Mouse (Mus musculus): ENCODE data around the gene Gm17174. TPM values are rescaled to one million over a fixed set of nuclear protein-coding genes. Genes with fewer than 3 reads are reported as not detected.
A peak's percentile ranks its signal among the peaks of the same experiment; 100 is the strongest.
"Not testable (repeated sequence)": the region's sequence is repeated elsewhere in the genome, so short reads cannot be mapped to it uniquely, and the experiment has no call there.

The Gm17174 gene
- total RNA-seq (2014; fragmentation: Nextera tagmentation) (not detected in 2 replicates), total RNA-seq (2017) (not detected in 2 replicates), polyA plus RNA-seq (2012) (not detected in 2 replicates)

- not testable (repeated sequence) for H3K4me3 ChIP-seq (ENCODE audit: low read depth, low read length); H3K4me1 ChIP-seq (ENCODE audit: insufficient read depth, low read depth, low read length); H3K27me3 ChIP-seq (ENCODE audit: insufficient read depth, low read length); DNase-seq (ENCODE audit: low spot score); H3K36me3 ChIP-seq (replicated peaks); ATAC-seq (ENCODE audit: extremely low read depth, insufficient number of reproducible peaks, low FRiP score, poor library complexity, severe bottlenecking); H3K9me3 ChIP-seq (replicated peaks)
Measured at GRCm38 (mm10) chr14:51592039-51592438, at the start of gene Gm17174. TSS of gene Gm17174 (minus strand) at chr14:51592139.

- H3K4me1 ChIP-seq (ENCODE audit: insufficient read depth, low read depth, low read length); H3K4me3 ChIP-seq (ENCODE audit: low read depth, low read length); H3K9me3 ChIP-seq (replicated peaks); ATAC-seq (ENCODE audit: extremely low read depth, insufficient number of reproducible peaks, low FRiP score, poor library complexity, severe bottlenecking); H3K36me3 ChIP-seq (replicated peaks); H3K27me3 ChIP-seq (ENCODE audit: insufficient read depth, low read length); DNase-seq (ENCODE audit: low spot score): not testable (repeated sequence)
Measured at GRCm38 (mm10) chr14:51635566-51635965, 43.6 kb upstream of the Gm17174 start, which contains the start of gene Gm4181. TSS of gene Gm4181 (minus strand) at chr14:51635666.

GRCm38 (mm10) chr14:51632426-51632825 lies 40.5 kb upstream of the Gm17174 start:
- H3K4me3 ChIP-seq (ENCODE audit: low read depth, low read length); H3K9me3 ChIP-seq (replicated peaks); ATAC-seq (ENCODE audit: extremely low read depth, insufficient number of reproducible peaks, low FRiP score, poor library complexity, severe bottlenecking); H3K27me3 ChIP-seq (ENCODE audit: insufficient read depth, low read length); H3K36me3 ChIP-seq (replicated peaks); DNase-seq (ENCODE audit: low spot score); H3K4me1 ChIP-seq (ENCODE audit: insufficient read depth, low read depth, low read length): not testable (repeated sequence)

- DNase-seq (ENCODE audit: low spot score), result no peak
- H3K27me3 ChIP-seq (ENCODE audit: insufficient read depth, low read length), result no peaks in the 10 kb centered on the region
- no peak for ATAC-seq (ENCODE audit: extremely low read depth, insufficient number of reproducible peaks, low FRiP score, poor library complexity, severe bottlenecking)
- H3K36me3 ChIP-seq (replicated peaks), result no peaks in the 10 kb centered on the region
- no peaks in the 10 kb centered on the region for H3K9me3 ChIP-seq (replicated peaks)
- TF ChIP-seq TAL1 (conservative IDR thresholded peaks at IDR 0.05; ENCODE audit: low read depth, low read length), result no peak
- H3K4me3 ChIP-seq (ENCODE audit: low read depth, low read length), result no peak within 1 kb of the TSS
- no peaks in the 10 kb centered on the region for H3K4me1 ChIP-seq (ENCODE audit: insufficient read depth, low read depth, low read length)
Measured at GRCm38 (mm10) chr14:51611210-51611609, 19.3 kb upstream of the Gm17174 start, which contains the start of gene Gm17078. TSS of gene Gm17078 (minus strand) at chr14:51611310.

GRCm38 (mm10) chr14:51573963-51574362 lies 18.0 kb downstream of the Gm17174 start, which contains the start of gene Gm17175:
TSS of gene Gm17175 (minus strand) at chr14:51574063.
- not testable (repeated sequence) for H3K36me3 ChIP-seq (replicated peaks); H3K27me3 ChIP-seq (ENCODE audit: insufficient read depth, low read length); H3K4me3 ChIP-seq (ENCODE audit: low read depth, low read length); DNase-seq (ENCODE audit: low spot score); H3K4me1 ChIP-seq (ENCODE audit: insufficient read depth, low read depth, low read length); ATAC-seq (ENCODE audit: extremely low read depth, insufficient number of reproducible peaks, low FRiP score, poor library complexity, severe bottlenecking); H3K9me3 ChIP-seq (replicated peaks)

- DNase-seq (ENCODE audit: low spot score), result no peak
- no peak for TF ChIP-seq GATA2 (IDR thresholded peaks at IDR 0.05; ENCODE audit: borderline replicate concordance, low read depth, low read length)
- no peak for TF ChIP-seq POLR2AphosphoS5 (IDR thresholded peaks at IDR 0.05; ENCODE audit: insufficient replicate concordance, low read depth, low read length)
- TF ChIP-seq CTCF (IDR thresholded peaks at IDR 0.05; ENCODE audit: low read depth, low read length), result no peak
- no peak for TF ChIP-seq GATA1 (IDR thresholded peaks at IDR 0.05; ENCODE audit: borderline replicate concordance, low read length)
- no peak for TF ChIP-seq TAL1 (conservative IDR thresholded peaks at IDR 0.05; ENCODE audit: low read depth, low read length)
- ATAC-seq (ENCODE audit: extremely low read depth, insufficient number of reproducible peaks, low FRiP score, poor library complexity, severe bottlenecking), result no peak
- Histone ChIP-seq H3K4me1 (ENCODE audit: insufficient read depth, low read depth, low read length) (no peaks in the 10 kb centered on the region), H3K9me3 (replicated peaks) (no peaks in the 10 kb centered on the region), H3K36me3 (replicated peaks) (no peaks in the 10 kb centered on the region), H3K27me3 (ENCODE audit: insufficient read depth, low read length) (no peaks in the 10 kb centered on the region), H3K4me3 (ENCODE audit: low read depth, low read length) (peak within 1 kb of the TSS; percentile 61)
Measured at GRCm38 (mm10) chr14:51552490-51552889, 39.4 kb downstream of the Gm17174 start, which contains the start of gene Gm5622. TSS of gene Gm5622 (plus strand) at chr14:51552790.

Other genes with a start within 250 kb of the Gm17174 start
- not detected in 2 replicates for gene Gm7247, start 230.4 kb downstream of the Gm17174 start, total RNA-seq (2014; fragmentation: Nextera tagmentation)
- not detected in 2 replicates for gene Gm7247, start 230.4 kb downstream of the Gm17174 start, total RNA-seq (2017)
- not detected in 2 replicates for gene Gm7247, start 230.4 kb downstream of the Gm17174 start, polyA plus RNA-seq (2012)
- gene Vmn2r88, start 181.3 kb downstream of the Gm17174 start, total RNA-seq (2014; fragmentation: Nextera tagmentation), result not detected in 2 replicates
- 0.06 and 0.11 TPM in 2 replicates for gene Vmn2r88, start 181.3 kb downstream of the Gm17174 start, total RNA-seq (2017)
- not detected in 2 replicates for gene Vmn2r88, start 181.3 kb downstream of the Gm17174 start, polyA plus RNA-seq (2012)
- not detected in 2 replicates for gene Vmn2r89, start 140.3 kb downstream of the Gm17174 start, total RNA-seq (2014; fragmentation: Nextera tagmentation)
- gene Vmn2r89, start 140.3 kb downstream of the Gm17174 start, total RNA-seq (2017), result 0.05 and 0.06 TPM in 2 replicates
- not detected in 2 replicates for gene Vmn2r89, start 140.3 kb downstream of the Gm17174 start, polyA plus RNA-seq (2012)
- gene Gm5622, start 39.3 kb downstream of the Gm17174 start, total RNA-seq (2014; fragmentation: Nextera tagmentation), result 3.8 and 6.8 TPM in 2 replicates
- gene Gm5622, start 39.3 kb downstream of the Gm17174 start, total RNA-seq (2017), result 5.0 and 5.2 TPM in 2 replicates
- gene Gm5622, start 39.3 kb downstream of the Gm17174 start, polyA plus RNA-seq (2012), result 0.06 and 0.29 TPM in 2 replicates
- gene Gm17175, start 18.1 kb downstream of the Gm17174 start, total RNA-seq (2014; fragmentation: Nextera tagmentation), result not detected in 2 replicates
- not detected in 2 replicates for gene Gm17175, start 18.1 kb downstream of the Gm17174 start, total RNA-seq (2017)
- gene Gm17175, start 18.1 kb downstream of the Gm17174 start, polyA plus RNA-seq (2012), result not detected in 2 replicates
- gene Gm17078, start 19.2 kb upstream of the Gm17174 start, total RNA-seq (2014; fragmentation: Nextera tagmentation), result not detected in 2 replicates
- gene Gm17078, start 19.2 kb upstream of the Gm17174 start, total RNA-seq (2017), result not detected in 2 replicates
- not detected in 2 replicates for gene Gm17078, start 19.2 kb upstream of the Gm17174 start, polyA plus RNA-seq (2012)
- gene Gm4181, start 43.5 kb upstream of the Gm17174 start, total RNA-seq (2014; fragmentation: Nextera tagmentation), result not detected in 2 replicates
- not detected in 2 replicates for gene Gm4181, start 43.5 kb upstream of the Gm17174 start, total RNA-seq (2017)
- not detected in 2 replicates for gene Gm4181, start 43.5 kb upstream of the Gm17174 start, polyA plus RNA-seq (2012)
- not detected in 2 replicates for gene Gm17079, start 103.3 kb upstream of the Gm17174 start, total RNA-seq (2014; fragmentation: Nextera tagmentation)
- gene Gm17079, start 103.3 kb upstream of the Gm17174 start, total RNA-seq (2017), result 0.27 TPM in 1 of 2 replicates, not detected in the other
- gene Gm17079, start 103.3 kb upstream of the Gm17174 start, polyA plus RNA-seq (2012), result not detected in 2 replicates
- gene Gm5800, start 125.0 kb upstream of the Gm17174 start, total RNA-seq (2014; fragmentation: Nextera tagmentation), result not detected in 2 replicates
- gene Gm5800, start 125.0 kb upstream of the Gm17174 start, total RNA-seq (2017), result not detected in 2 replicates
- not detected in 2 replicates for gene Gm5800, start 125.0 kb upstream of the Gm17174 start, polyA plus RNA-seq (2012)
- not detected in 2 replicates for gene Ang4, start 181.5 kb upstream of the Gm17174 start, total RNA-seq (2014; fragmentation: Nextera tagmentation)
- 0.27 TPM in 1 of 2 replicates, not detected in the other for gene Ang4, start 181.5 kb upstream of the Gm17174 start, total RNA-seq (2017)
- gene Ang4, start 181.5 kb upstream of the Gm17174 start, polyA plus RNA-seq (2012), result not detected in 2 replicates
- not detected in 2 replicates for gene AY358078, start 207.9 kb upstream of the Gm17174 start, total RNA-seq (2014; fragmentation: Nextera tagmentation)
- not detected in 2 replicates for gene AY358078, start 207.9 kb upstream of the Gm17174 start, total RNA-seq (2017)
- gene AY358078, start 207.9 kb upstream of the Gm17174 start, polyA plus RNA-seq (2012), result not detected in 2 replicates

All from G1E (cell line).